Mouse (Mus musculus) hindbrain, postnatal 0 days (tissue): Measurements from ENCODE around the gene Notch3. TPM values are rescaled to one million over a fixed set of nuclear protein-coding genes. Genes with fewer than 3 reads are reported as not detected.
"Not testable (repeated sequence)": the region's sequence is repeated elsewhere in the genome, so short reads cannot be mapped to it uniquely, and the experiment has no call there.

ENCODE experiments used
- ATAC-seq: fragments of 200-750 bp; cut with Nextera tagmentation; 2 replicates; pipeline ENCODE4 v1.8.0; 2017; ENCODE audit warnings: mild to moderate bottlenecking, moderate TSS enrichment, moderate library complexity
- DNase-seq: peaks from one replicate; pipeline ENCODE4 v3.0.0-alpha.2; 2015; ENCODE audit warnings: low spot score
- H3K27ac ChIP-seq: fragments of 300-500 bp; sonication (generic); 2 replicates; pipeline ENCODE4 v1.5.1; 2014; ENCODE audit warnings: mild to moderate bottlenecking
- H3K27me3 ChIP-seq: fragments of 300-500 bp; sonication (generic); 2 replicates; pipeline ENCODE4 v1.6.1; 2014; ENCODE audit warnings: low read length, mixed read lengths; ENCODE audit not compliant: insufficient read depth
- H3K36me3 ChIP-seq: fragments of 300-500 bp; sonication (generic); 2 replicates; pipeline ENCODE4 v1.6.1; 2014; ENCODE audit warnings: low read length, mixed read lengths; ENCODE audit not compliant: insufficient read depth
- H3K4me1 ChIP-seq: fragments of 300-500 bp; sonication (generic); 2 replicates; pipeline ENCODE4 v1.6.1; 2014; ENCODE audit warnings: antibody characterized with exemption, low read length, mixed read lengths; ENCODE audit not compliant: insufficient read depth
- H3K4me2 ChIP-seq: fragments of 300-500 bp; sonication (generic); 2 replicates; pipeline ENCODE4 v1.6.1; 2014; ENCODE audit warnings: low read depth, mild to moderate bottlenecking, low read length, moderate library complexity, mixed read lengths
- H3K4me3 ChIP-seq: fragments of 300-500 bp; sonication (generic); 2 replicates; pipeline ENCODE4 v1.5.1; 2014; ENCODE audit warnings: low read length
- H3K9ac ChIP-seq: fragments of 300-500 bp; sonication (generic); replicated peaks from 2 replicates; pipeline ENCODE4 v1.6.1; 2014; ENCODE audit warnings: mild to moderate bottlenecking, low read length, moderate library complexity, mixed read lengths
- H3K9me3 ChIP-seq: fragments of 300-500 bp; sonication (generic); 2 replicates; pipeline ENCODE4 v1.6.1; 2016; ENCODE audit warnings: low read length, mixed read lengths
- CTCF ChIP-seq: IDR thresholded peaks from 2 replicates; pipeline ENCODE4 v1.5.1; 2016; ENCODE audit warnings: antibody characterized with exemption, control low read depth, low read depth
- WGBS: fragments of 180-500 bp; shearing (Covaris S2); extraction: QIAGEN DNeasy Blood & Tissue Kit; methylation state at CpG from one replicate; pipeline ENCODE4 v1.1.7; 2014; 5-methylcytosine and 5-hydroxymethylcytosine counted together
- polyA plus RNA-seq: library from polyadenylated mRNA; unstranded; fragments of >200 nt; fragmentation: Nextera tagmentation; extraction: Ambion mirVana; gene quantifications from 2 replicates; pipeline ENCODE4 v1.2.1, GENCODE M21; 2015
- total RNA-seq: library from RNA; depleted of rRNA; stranded (reverse); fragments of >200 nt; gene quantifications from 2 replicates; pipeline ENCODE4 v1.2.3, GENCODE M21; 2014

Notch3 gene
- total and polyA plus RNA-seq, 2 experiments from 2014 or later: 6.5 to 56.3 TPM

- Histone ChIP-seq H3K36me3 (no peaks in the 10 kb centered on the region), H3K4me2 (no peak overlapping the region), H3K4me1 (peaks cover 9% of the 10 kb centered on the region; the same call in 1 of the 2 replicates), H3K9me3 (no peaks in the 10 kb centered on the region), H3K4me3 (no peak overlapping the region), H3K27ac (no peak overlapping the region), H3K9ac (no peak overlapping the region), H3K27me3 (no peaks in the 10 kb centered on the region)
- TF ChIP-seq CTCF: peak; percentile 40
- DNase-seq (no peak), ATAC-seq (no peak)
- whole genome bisulfite sequencing: 85% methylated on average over 5 of the region's 5 CpGs
Observed at GRCm38 (mm10) chr17:32092895-32093294, 73.8 kb downstream of the Notch3 start.

GRCm38 (mm10) chr17:32092241-32092619, 74.4 kb downstream of the Notch3 start:
- no peak for DNase-seq
- Histone ChIP-seq H3K4me2 (no peak overlapping the region), H3K4me1 (peaks cover 9% of the 10 kb centered on the region; the same call in 1 of the 2 replicates)

GRCm38 (mm10) chr17:32091364-32092240, 75.0 kb downstream of the Notch3 start:
- H3K36me3 ChIP-seq, H3K4me1 ChIP-seq, H3K27me3 ChIP-seq, H3K9me3 ChIP-seq, H3K9ac ChIP-seq: not testable (repeated sequence)
- Histone ChIP-seq H3K4me2 (peak overlapping the region; percentile 44), H3K4me3 (peak overlapping the region; percentile 10), H3K27ac (peak overlapping the region; percentile 66)
- DNase-seq (peak; percentile 87), ATAC-seq (peak; percentile 96)
- WGBS: 5% methylated on average over 13 of the region's 16 CpGs

More at GRCm38 (mm10) chr17:32092241-32092619, 74.4 kb downstream of the Notch3 start:
- WGBS: 93% methylated on average over 1 of the region's 1 CpGs
- Histone ChIP-seq H3K36me3 (no peaks in the 10 kb centered on the region), H3K4me3 (no peak overlapping the region), H3K9me3 (no peaks in the 10 kb centered on the region), H3K9ac (no peak overlapping the region), H3K27ac (no peak overlapping the region), H3K27me3 (no peaks in the 10 kb centered on the region)
- ATAC-seq: no peak
- TF ChIP-seq CTCF: no peak

GRCm38 (mm10) chr17:32091032-32091363, 75.7 kb downstream of the Notch3 start:
- WGBS: 13% methylated on average over 1 of the region's 1 CpGs
- ATAC-seq: peak; percentile 57
- DNase-seq: peak; percentile 16

GRCm38 (mm10) chr17:32087069-32087468, 79.6 kb downstream of the Notch3 start:
- Histone ChIP-seq H3K9ac (no peak overlapping the region), H3K4me1 (peaks cover 9% of the 10 kb centered on the region; the same call in 1 of the 2 replicates), H3K4me3 (no peak overlapping the region), H3K27me3 (no peaks in the 10 kb centered on the region), H3K36me3 (no peaks in the 10 kb centered on the region), H3K27ac (no peak overlapping the region), H3K4me2 (no peak overlapping the region), H3K9me3 (no peaks in the 10 kb centered on the region)
- DNase-seq: no peak
- TF ChIP-seq CTCF: no peak
- no peak for ATAC-seq
- 96% methylated on average over 2 of the region's 2 CpGs for WGBS

More at GRCm38 (mm10) chr17:32091032-32091363, 75.7 kb downstream of the Notch3 start:
- Histone ChIP-seq H3K9ac (no peak overlapping the region), H3K27ac (peak overlapping the region; percentile 66), H3K4me2 (peak overlapping the region; percentile 44), H3K9me3 (no peaks in the 10 kb centered on the region), H3K4me3 (peak overlapping the region; percentile 10), H3K27me3 (no peaks in the 10 kb centered on the region), H3K4me1 (peaks cover 9% of the 10 kb centered on the region; the same call in 1 of the 2 replicates), H3K36me3 (no peaks in the 10 kb centered on the region)
- no peak for TF ChIP-seq CTCF

- Histone ChIP-seq H3K27me3 (no peaks in the 10 kb centered on the region), H3K9me3 (no peaks in the 10 kb centered on the region), H3K9ac (no peak overlapping the region), H3K4me1 (no peaks in the 10 kb centered on the region), H3K4me2 (no peak overlapping the region), H3K4me3 (no peak overlapping the region), H3K36me3 (no peaks in the 10 kb centered on the region), H3K27ac (no peak overlapping the region)
- DNase-seq (no peak), ATAC-seq (no peak)
- TF ChIP-seq CTCF: no peak
- 97% methylated on average over 2 of the region's 2 CpGs for WGBS
Observed at GRCm38 (mm10) chr17:32083351-32083750, 83.3 kb downstream of the Notch3 start.

GRCm38 (mm10) chr17:32075164-32075563, 91.5 kb downstream of the Notch3 start:
- peak; percentile 79 for DNase-seq
- H3K4me2 ChIP-seq: no peak overlapping the region
- no peaks in the 10 kb centered on the region for H3K27me3 ChIP-seq
- H3K4me3 ChIP-seq: no peak overlapping the region
- peak; percentile 90 for TF ChIP-seq CTCF
- WGBS: 0% methylated on average over 1 of the region's 2 CpGs
- no peaks in the 10 kb centered on the region for H3K9me3 ChIP-seq
- no peaks in the 10 kb centered on the region for H3K36me3 ChIP-seq
- no peak overlapping the region for H3K27ac ChIP-seq
- no peaks in the 10 kb centered on the region for H3K4me1 ChIP-seq
- peak; percentile 65 for ATAC-seq
- no peak overlapping the region for H3K9ac ChIP-seq
